Mouse (Mus musculus): ENCODE measurements around the gene Gm20835.
"Not testable (repeated sequence)": the region's sequence is repeated elsewhere in the genome, so short reads cannot be mapped to it uniquely, and the experiment has no call there.

Gm20835 gene

DNA sequence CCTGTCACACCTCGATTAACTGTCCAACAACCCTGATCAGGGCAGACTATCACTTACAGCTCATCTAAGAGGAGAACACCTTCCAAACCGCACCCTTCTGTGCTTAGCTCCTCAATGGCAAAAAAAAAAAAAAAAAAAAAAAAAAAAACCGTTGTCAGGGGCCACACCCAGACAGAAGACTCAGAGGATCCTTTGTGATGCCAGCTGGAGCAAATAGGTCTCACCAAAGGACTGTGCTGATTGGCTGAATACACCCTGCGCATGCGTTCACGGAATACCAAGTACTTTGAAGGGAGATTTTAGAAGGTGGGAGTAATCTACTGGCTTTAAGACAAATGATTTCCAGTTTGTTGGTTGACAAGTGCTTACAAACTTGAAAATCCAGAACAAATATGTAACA, at the start of gene Gm20835:
TSS of gene Gm20835 (minus strand) at position 101 of the 400 bp plus-strand sequence.
- not testable (repeated sequence) for DNase-seq
